Mouse (Mus musculus) liver, embryonic 14.5 days (tissue): ENCODE data around the gene Gm6614.

Source experiments
- CTCF ChIP-seq: IDR thresholded peaks from 2 replicates; pipeline ENCODE4 v1.5.1; 2016; ENCODE audit warnings: antibody characterized with exemption, low read depth, control low read depth
- EP300 ChIP-seq: IDR thresholded peaks from 2 replicates; pipeline ENCODE4 v1.6.1; 2016; ENCODE audit warnings: antibody characterized with exemption, low read depth

GRCm38 (mm10) chr6:142021671-142022070, 10.5 kb upstream of the Gm6614 start:
- no peak for TF ChIP-seq CTCF
- no peak for TF ChIP-seq EP300
